Mouse (Mus musculus) cortical plate, adult 2 months (tissue): Measurements from ENCODE around the gene Adh6b. TPM values are rescaled to one million over a fixed set of nuclear protein-coding genes. Genes with fewer than 3 reads are reported as not detected.
A peak's percentile ranks its signal among the peaks of the same experiment; 100 is the strongest.

ENCODE experiments used
- H3K27ac ChIP-seq: fragments of 200-500 bp; 2 replicates; pipeline ENCODE4 v1.5.1; 2012; ENCODE audit warnings: low read length, control low read depth, inconsistent platforms; ENCODE audit not compliant: insufficient read depth
- H3K4me1 ChIP-seq: fragments of 200-500 bp; 2 replicates; pipeline ENCODE4 v1.6.1; 2011; ENCODE audit warnings: low read length; ENCODE audit not compliant: control insufficient read depth, insufficient read depth
- H3K4me3 ChIP-seq: fragments of 200-500 bp; 2 replicates; pipeline ENCODE4 v1.5.1; 2011; ENCODE audit warnings: mild to moderate bottlenecking, low read length, control low read depth; ENCODE audit not compliant: insufficient read depth
- CTCF ChIP-seq: fragments of 200-500 bp; IDR thresholded peaks from 2 replicates; pipeline ENCODE4 v1.5.1; 2011; ENCODE audit warnings: mild to moderate bottlenecking, control low read depth, low read length; ENCODE audit not compliant: insufficient read depth; ENCODE audit errors: extremely low read depth
- POLR2A ChIP-seq: fragments of 200-500 bp; IDR thresholded peaks from 2 replicates; pipeline ENCODE4 v1.6.1; 2011; ENCODE audit warnings: mild to moderate bottlenecking, low read length, control low read depth; ENCODE audit not compliant: insufficient read depth; ENCODE audit errors: extremely low read depth
- polyA plus RNA-seq: library from polyadenylated mRNA; depleted of rRNA; stranded (reverse); fragments of >200 nt; gene quantifications from 2 replicates; pipeline ENCODE4 v1.2.3, GENCODE M21; 2012; rRNA removed

Adh6b gene
- not detected in 2 replicates for polyA plus RNA-seq

DNA sequence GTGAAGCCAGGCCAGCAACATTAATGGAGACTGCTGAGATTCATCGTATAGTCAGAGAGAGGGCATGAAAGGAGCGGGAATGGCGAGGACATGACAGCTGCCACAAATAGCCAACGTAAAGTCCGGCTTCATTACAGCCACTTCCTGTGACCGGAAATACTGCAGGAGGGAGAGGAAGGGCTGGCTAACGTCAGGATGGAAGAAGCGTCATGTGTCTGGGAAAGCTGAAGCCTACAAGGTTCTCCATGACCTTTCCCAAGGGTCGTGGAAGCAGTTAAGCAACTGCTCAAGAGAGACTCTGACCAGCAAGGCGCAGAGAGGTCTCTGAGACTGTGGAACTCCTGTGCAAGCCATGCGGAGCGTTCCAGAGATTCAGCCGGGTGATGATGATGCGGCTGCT lies at the start of gene Adh6b:
TSS of gene Adh6b (plus strand) at position 305 of the 400 bp plus-strand sequence.
- Histone ChIP-seq H3K27ac (no peak within 1 kb of the TSS), H3K4me1 (no peaks in the 10 kb centered on the region), H3K4me3 (no peak within 1 kb of the TSS)
- no peak for TF ChIP-seq POLR2A
- no peak for TF ChIP-seq CTCF

DNA sequence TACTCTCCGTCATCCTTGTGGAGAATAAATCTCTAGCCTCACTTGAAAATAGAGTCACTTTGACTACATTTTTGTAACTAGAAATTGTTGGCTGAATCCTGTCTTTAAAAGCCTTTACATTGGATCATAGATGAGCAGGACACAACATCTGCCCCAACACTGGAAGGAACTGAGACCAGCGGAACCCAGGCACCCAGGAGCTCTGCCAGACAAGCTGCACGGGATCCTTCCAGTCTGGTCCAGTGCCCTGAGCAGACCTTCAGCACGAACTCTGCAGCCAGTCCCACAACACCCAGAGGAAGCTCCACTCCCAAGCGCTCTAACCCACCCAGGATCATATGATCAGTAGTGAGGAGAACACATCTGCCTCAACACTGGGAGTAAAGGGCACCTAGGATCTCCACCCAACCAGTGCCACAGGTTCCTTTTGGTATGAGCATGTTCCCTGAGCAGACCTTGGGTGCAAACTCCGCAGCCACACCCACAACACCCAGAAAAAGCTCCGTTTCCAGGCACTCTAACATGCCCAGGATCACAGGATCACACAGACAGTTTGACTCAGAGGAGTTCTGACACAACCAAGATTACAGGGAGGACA lies 48.2 kb upstream of the Adh6b start:
- no peak overlapping the region for H3K4me3 ChIP-seq
- TF ChIP-seq CTCF (no peak), POLR2A (no peak)
- no peak overlapping the region for H3K27ac ChIP-seq
- H3K4me1 ChIP-seq: no peaks in the 10 kb centered on the region

DNA sequence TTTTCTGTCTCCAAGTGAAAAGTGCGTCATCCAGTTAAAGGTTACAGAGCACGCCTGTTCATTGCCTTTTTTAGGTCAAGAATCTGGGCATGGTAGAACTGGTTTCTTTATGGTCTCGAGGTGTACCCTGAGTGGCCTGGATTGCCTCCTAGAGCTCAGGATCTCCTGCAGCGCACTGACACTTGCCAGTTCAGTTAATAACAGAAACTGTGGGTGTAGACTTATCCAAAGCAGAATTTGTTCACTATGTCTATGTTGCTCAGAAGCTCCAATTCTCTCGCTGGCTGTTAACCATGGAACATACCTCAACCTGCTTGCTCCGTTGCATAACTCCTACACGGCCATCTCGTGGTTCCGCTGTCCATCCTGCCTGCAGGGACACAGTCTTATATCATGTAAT lies 41.4 kb upstream of the Adh6b start:
- no peaks in the 10 kb centered on the region for H3K4me1 ChIP-seq
- TF ChIP-seq CTCF: no peak
- no peak for TF ChIP-seq POLR2A
- H3K27ac ChIP-seq: no peak overlapping the region
- no peak overlapping the region for H3K4me3 ChIP-seq

DNA sequence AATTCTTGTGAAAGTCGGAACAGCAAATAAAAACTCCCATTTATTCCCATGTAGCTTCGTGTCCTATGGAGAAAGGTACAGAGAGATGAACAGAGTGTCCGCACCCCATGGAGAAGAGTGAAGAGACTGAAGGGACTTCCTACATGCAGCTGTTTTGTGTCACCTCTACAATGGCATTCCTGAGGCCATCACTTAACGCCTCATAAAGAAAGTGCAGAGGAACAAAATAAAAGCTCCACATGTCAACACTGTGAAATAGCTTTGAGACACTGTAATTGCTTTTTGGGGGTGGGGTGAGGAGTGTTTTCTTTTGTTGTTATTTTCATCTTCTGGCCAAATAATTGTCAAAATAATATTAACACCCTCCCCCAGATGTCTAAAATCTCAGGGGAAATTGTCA lies 38.9 kb upstream of the Adh6b start:
- no peak overlapping the region for H3K27ac ChIP-seq
- H3K4me3 ChIP-seq: no peak overlapping the region
- TF ChIP-seq CTCF (no peak), POLR2A (no peak)
- H3K4me1 ChIP-seq: no peaks in the 10 kb centered on the region

DNA sequence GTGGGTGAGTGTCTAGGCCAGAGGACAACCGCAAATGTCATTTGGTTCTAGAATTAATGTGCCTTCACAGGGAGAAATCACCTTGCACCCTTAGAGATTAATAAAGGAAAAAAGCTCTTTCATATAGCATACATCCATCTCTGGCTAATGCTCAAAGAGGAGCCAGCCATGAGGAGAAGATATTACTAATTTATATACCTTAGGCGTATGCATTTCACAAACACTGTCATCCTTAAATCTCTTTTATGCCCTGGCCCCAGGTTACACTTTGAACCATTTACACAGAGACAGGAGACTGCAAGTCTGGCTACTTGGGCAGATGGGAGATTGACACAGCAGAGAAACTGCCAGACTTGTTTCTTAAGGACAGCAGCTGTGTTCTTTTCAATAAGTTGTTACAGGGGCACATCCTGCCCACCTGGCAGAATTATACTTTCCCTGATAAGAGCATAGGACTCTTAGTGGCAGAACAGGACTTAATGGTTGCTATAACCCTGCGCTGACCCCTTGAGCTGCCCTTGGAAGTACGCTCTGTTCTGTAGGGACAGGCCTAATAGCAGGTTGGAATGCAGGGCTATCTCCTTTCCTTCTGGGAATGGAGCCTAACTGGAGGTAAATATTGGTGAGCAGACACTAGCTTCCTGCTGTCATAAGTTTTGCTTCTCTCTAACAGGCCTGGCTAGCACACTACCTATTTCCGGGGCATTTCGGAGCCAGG lies 37.6 kb upstream of the Adh6b start:
- no peak overlapping the region for H3K27ac ChIP-seq
- TF ChIP-seq POLR2A (no peak), CTCF (no peak)
- no peak overlapping the region for H3K4me3 ChIP-seq
- no peaks in the 10 kb centered on the region for H3K4me1 ChIP-seq

DNA sequence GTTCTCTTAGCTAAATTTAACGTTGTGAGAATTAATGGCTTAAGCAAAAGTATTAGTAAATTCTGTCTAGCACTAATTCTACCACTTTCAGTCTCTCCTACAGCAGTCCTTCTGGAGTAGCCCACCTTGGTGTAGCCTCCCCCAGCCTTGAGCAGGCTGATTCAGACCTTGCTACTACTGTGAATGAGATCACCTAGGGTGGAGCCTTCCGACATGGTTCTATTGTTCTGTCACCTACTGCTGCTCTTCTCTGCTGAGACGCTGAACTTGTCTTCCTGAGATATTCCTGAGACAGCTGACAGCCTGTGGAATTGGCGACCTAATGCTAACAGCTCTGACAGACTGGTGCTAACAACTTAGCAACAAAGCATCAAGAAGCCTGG lies 37.1 kb upstream of the Adh6b start:
- TF ChIP-seq CTCF (no peak), POLR2A (no peak)
- Histone ChIP-seq H3K4me3 (no peak overlapping the region), H3K4me1 (no peaks in the 10 kb centered on the region), H3K27ac (no peak overlapping the region)

DNA sequence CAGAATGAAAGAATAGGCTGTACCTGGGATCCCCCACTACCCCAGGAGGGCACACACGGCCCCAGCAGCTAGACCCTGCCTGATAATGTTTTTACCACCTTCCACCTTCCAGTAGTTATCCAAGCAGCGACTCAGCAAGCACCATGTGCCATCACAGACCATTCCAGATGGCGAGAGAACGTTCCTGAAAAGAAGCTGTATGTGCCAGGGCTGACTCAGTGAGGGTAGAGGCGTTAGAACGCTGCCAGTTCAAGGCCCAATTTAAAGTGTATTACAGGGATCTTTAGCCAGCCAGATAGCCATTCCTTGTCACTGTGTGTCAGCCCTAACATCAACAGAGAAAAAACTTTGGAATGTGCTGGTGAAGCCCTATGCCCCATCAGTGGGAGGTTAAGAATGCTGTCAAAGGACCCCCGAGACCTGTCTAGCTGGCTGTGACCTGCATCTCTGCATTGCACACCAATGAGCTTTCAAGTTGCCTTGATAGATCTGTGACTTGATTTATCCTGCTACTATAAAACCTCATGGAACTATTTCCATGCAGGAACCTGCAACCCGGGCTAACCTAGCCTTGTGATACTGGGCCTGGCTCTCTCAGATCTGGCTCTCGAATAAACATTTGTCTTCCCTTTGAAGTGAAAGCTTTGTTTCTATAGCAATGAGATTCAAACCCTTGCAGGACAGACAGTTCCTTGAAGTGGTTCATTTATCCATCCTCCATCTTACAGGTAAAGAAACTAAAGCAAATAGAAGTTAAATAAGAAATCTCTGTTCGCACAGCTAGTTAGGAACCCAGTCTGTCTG lies 35.9 kb upstream of the Adh6b start:
- TF ChIP-seq POLR2A: no peak
- no peak for TF ChIP-seq CTCF
- Histone ChIP-seq H3K4me3 (no peak overlapping the region), H3K4me1 (no peaks in the 10 kb centered on the region), H3K27ac (no peak overlapping the region)

DNA sequence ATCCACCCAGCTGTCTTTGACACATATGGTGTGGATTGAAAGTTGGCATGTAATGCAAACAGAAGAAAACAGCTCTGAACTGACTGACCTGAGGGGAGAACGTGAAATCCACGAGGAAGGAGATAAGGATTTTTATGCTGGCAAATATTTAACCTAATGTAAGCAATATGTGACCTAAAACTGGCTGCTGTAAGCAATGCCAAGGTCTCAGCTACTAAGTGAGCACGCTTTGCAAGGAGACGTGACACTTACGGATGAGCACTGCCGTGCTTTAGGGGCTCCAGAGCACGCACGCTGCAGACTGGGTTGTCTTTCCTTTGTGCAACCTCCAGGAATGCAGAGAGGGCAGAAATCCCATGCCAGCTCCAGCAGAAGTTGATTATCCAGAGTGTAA lies 35.3 kb upstream of the Adh6b start:
- H3K4me1 ChIP-seq: no peaks in the 10 kb centered on the region
- no peak for TF ChIP-seq CTCF
- TF ChIP-seq POLR2A: no peak
- no peak overlapping the region for H3K4me3 ChIP-seq
- no peak overlapping the region for H3K27ac ChIP-seq

DNA sequence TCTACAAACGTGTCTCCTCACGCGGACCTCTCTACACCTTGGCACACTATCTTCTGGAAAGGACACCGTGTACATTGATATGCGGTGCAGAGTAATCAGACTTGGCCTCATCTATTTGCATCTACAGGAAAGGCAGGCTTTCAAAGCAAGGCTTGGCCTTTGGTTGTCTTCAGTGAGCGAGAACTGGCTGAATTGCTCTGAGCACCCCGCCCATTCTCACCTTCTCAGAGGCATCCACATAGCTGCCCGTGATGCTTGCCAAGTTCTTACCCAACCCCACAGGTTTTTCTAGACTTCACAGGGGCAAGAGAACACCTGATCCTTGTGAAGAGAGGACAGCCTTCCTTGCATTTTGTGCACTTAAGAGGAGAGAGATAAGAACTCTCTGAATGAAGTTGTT lies 31.7 kb upstream of the Adh6b start:
- Histone ChIP-seq H3K4me1 (no peaks in the 10 kb centered on the region), H3K27ac (no peak overlapping the region), H3K4me3 (no peak overlapping the region)
- TF ChIP-seq POLR2A (no peak), CTCF (no peak)

DNA sequence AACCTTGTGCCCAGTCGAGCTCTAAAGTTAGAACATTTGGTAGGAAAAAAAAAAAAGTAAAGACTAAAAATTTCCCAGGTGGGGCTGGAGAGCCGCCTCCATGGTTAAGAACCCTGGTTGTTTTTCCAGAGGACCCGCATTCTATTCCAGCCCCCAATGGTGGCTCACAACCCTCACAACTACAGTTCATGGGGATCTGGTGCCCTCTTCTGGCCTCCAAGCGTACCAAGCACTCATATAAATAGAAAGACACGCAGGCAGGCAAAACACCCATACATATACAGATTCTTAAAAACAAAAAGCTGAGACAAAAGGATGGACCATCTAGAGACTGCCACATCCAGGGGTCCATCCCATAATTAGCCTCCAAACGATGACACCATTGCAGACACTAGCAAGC lies 30.6 kb upstream of the Adh6b start:
- no peak overlapping the region for H3K4me3 ChIP-seq
- H3K27ac ChIP-seq: no peak overlapping the region
- TF ChIP-seq POLR2A: no peak
- peak; percentile 15; the same call in 1 of the 2 replicates for TF ChIP-seq CTCF
- H3K4me1 ChIP-seq: no peaks in the 10 kb centered on the region
